Mouse (Mus musculus): ENCODE results near the gene Cacna1s.

GRCm38 (mm10) chr1:136063991-136064390 is 11.4 kb downstream of the Cacna1s start:
- TF ChIP-seq CTCF (IDR thresholded peaks at IDR 0.05; ENCODE audit: low read depth) = no peak
- TF ChIP-seq EP300 (IDR thresholded peaks at IDR 0.05; ENCODE audit: low read depth) = no peak
